Mouse (Mus musculus): ENCODE results near the gene Rab11fip3. TPM values are rescaled to one million over a fixed set of nuclear protein-coding genes. Genes with fewer than 3 reads are reported as not detected.

Gene Rab11fip3
- total and polyA plus RNA-seq, 3 experiments: 29.3 to 30.5 (median 29.7) TPM

DNA sequence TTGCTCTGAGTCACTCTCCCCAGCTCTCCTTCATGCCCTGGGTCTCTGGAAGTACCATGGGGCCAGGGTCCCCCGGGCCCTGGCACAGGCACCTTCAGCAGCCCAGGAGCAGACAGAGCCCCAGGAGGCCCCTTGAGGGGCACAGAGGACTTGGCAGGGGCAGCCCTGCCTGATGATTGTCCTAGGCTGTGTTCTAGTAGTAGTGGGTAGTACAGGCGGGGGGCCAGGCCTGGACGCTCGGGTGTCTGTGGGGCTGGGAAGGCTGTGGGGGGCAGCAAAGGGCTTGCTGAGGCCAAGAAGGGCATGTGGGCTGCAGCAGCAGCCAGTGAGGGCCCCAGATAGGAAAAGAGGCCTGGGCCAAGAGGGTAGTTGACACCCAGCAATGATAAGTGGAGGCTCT lies 121.8 kb downstream of the Rab11fip3 start:
- H3K9ac ChIP-seq (ENCODE audit: low read depth, low read length): no peak overlapping the region
- no peak overlapping the region for H3K4me3 ChIP-seq
- intact Hi-C loops (cut with DNase I): no loop called here
- no peak overlapping the region for H3K27ac ChIP-seq
- WGBS: 67% methylated on average over 4 of the region's 4 CpGs
- H3K4me1 ChIP-seq (ENCODE audit: control insufficient read depth, insufficient read depth, low read length): peaks cover under 1% of the 10 kb centered on the region; the same call in 1 of the 2 replicates
- no peak for DNase-seq
- H3K27me3 ChIP-seq (ENCODE audit: control insufficient read depth, insufficient read depth, low read length): peaks cover 6% of the 10 kb centered on the region; the same call in 1 of the 2 replicates
- no peaks in the 10 kb centered on the region for H3K36me3 ChIP-seq (ENCODE audit: control insufficient read depth, insufficient read depth, low read length)
- no peaks in the 10 kb centered on the region for H3K79me2 ChIP-seq (replicated peaks; ENCODE audit: control insufficient read depth, insufficient read depth, low read length)
- TF ChIP-seq CTCF (IDR thresholded peaks at IDR 0.05): no peak
- no peak for TF ChIP-seq EP300 (IDR thresholded peaks at IDR 0.05; ENCODE audit: insufficient read depth, low read depth, low read length)
- TF ChIP-seq POLR2A (IDR thresholded peaks at IDR 0.05; ENCODE audit: insufficient read depth, low read depth, low read length): no peak

DNA sequence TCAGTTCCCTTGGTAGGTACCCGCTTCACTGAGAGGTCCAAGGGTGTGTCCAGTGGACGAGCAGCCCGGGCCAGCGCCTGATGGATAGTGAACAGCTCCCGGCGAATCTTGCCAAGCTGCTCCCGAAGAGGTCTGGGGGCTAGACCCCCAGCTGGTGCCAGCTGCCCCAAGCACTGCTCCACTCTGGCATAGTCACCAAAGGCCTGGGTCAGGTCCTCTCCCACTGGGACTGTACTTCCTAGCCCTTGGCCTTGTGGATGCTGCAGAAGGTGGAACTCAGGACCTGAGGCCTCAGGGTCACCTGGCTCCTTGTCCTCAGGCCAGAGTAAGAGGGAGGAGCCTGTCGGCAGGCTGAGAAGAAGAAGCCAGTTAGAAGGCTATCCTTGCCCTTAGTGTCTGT lies 122.5 kb downstream of the Rab11fip3 start:
- no peak overlapping the region for H3K9ac ChIP-seq (ENCODE audit: low read depth, low read length)
- intact Hi-C loops (cut with DNase I): no loop called here
- H3K4me3 ChIP-seq: no peak overlapping the region
- TF ChIP-seq CTCF (IDR thresholded peaks at IDR 0.05) (no peak), EP300 (IDR thresholded peaks at IDR 0.05; ENCODE audit: insufficient read depth, low read depth, low read length) (no peak), POLR2A (IDR thresholded peaks at IDR 0.05; ENCODE audit: insufficient read depth, low read depth, low read length) (no peak)
- H3K36me3 ChIP-seq (ENCODE audit: control insufficient read depth, insufficient read depth, low read length): no peaks in the 10 kb centered on the region
- no peak for DNase-seq
- no peaks in the 10 kb centered on the region for H3K79me2 ChIP-seq (replicated peaks; ENCODE audit: control insufficient read depth, insufficient read depth, low read length)
- no peak overlapping the region for H3K27ac ChIP-seq
- WGBS: 84% methylated on average over 8 of the region's 8 CpGs
- peaks cover 4% of the 10 kb centered on the region; the same call in 1 of the 2 replicates for H3K4me1 ChIP-seq (ENCODE audit: control insufficient read depth, insufficient read depth, low read length)
- peaks cover 6% of the 10 kb centered on the region; the same call in 1 of the 2 replicates for H3K27me3 ChIP-seq (ENCODE audit: control insufficient read depth, insufficient read depth, low read length)

DNA sequence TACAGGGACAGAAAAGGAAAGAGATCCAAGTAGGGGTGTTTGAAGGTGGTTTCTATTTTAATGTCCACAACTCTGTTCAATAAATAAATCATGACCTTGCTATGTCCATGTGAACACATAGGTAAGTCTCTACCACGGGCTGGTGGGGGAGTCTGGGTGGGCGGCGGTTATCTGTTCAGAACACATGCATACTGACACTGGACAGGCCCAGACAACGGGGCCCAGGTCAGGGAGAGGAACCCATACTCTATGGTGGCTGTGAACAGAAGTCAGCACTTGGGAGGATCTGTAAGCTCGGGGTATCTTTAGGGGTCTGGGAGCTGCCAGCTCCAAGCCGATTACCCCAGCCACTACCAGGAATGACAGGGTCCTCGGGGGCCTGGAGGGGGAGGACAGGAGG lies 123.0 kb downstream of the Rab11fip3 start:
- H3K4me1 ChIP-seq (ENCODE audit: control insufficient read depth, insufficient read depth, low read length): peaks cover 4% of the 10 kb centered on the region; the same call in 1 of the 2 replicates
- no peaks in the 10 kb centered on the region for H3K36me3 ChIP-seq (ENCODE audit: control insufficient read depth, insufficient read depth, low read length)
- H3K27ac ChIP-seq: peak overlapping the region; percentile 55
- no peak overlapping the region for H3K4me3 ChIP-seq
- H3K27me3 ChIP-seq (ENCODE audit: control insufficient read depth, insufficient read depth, low read length): peaks cover under 1% of the 10 kb centered on the region; the same call in 1 of the 2 replicates
- 62% methylated on average over 7 of the region's 7 CpGs for WGBS
- intact Hi-C loops (cut with DNase I): no loop called here
- H3K79me2 ChIP-seq (replicated peaks; ENCODE audit: control insufficient read depth, insufficient read depth, low read length): no peaks in the 10 kb centered on the region
- DNase-seq: no peak
- H3K9ac ChIP-seq (ENCODE audit: low read depth, low read length): no peak overlapping the region
- TF ChIP-seq CTCF (IDR thresholded peaks at IDR 0.05) (no peak), EP300 (IDR thresholded peaks at IDR 0.05; ENCODE audit: insufficient read depth, low read depth, low read length) (no peak), POLR2A (IDR thresholded peaks at IDR 0.05; ENCODE audit: insufficient read depth, low read depth, low read length) (no peak)

DNA sequence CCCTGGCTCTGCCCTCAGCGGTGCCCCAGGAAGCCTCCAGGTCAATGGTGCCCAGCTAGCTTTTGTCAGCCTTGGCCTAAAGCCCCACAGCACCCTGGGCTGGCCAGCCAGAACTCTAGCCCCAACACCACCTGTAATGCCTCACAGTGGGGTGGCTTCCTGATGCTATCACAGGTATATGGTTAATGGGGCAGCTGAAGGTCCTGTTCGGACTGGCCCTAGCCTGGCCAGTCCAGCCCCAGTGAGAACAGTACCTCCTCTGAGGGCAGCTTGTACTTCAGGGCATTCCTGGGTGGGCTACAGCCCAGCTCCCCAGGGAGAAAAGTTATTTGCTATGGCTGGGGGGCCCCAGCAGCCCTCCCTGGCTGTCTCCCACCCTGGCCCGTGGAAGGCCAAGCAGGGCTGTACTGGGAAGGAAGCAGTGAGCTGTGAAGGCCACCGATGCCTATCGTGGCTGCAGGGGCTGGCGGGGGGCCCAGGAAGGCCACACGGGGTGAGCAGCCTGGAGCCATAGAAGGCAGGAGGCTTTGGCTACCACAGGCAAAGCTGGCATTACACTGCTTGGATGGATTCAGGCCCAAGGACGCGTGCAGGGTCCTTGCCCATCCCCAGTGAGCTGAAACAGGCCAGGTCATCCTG lies 123.7 kb downstream of the Rab11fip3 start:
- Histone ChIP-seq H3K9ac (ENCODE audit: low read depth, low read length) (no peak overlapping the region; the same call in 1 of the 2 replicates), H3K4me1 (ENCODE audit: control insufficient read depth, insufficient read depth, low read length) (peaks cover 5% of the 10 kb centered on the region), H3K27ac (peak overlapping the region; percentile 57), H3K27me3 (ENCODE audit: control insufficient read depth, insufficient read depth, low read length) (no peaks in the 10 kb centered on the region), H3K79me2 (replicated peaks; ENCODE audit: control insufficient read depth, insufficient read depth, low read length) (no peaks in the 10 kb centered on the region), H3K4me3 (no peak overlapping the region), H3K36me3 (ENCODE audit: control insufficient read depth, insufficient read depth, low read length) (no peaks in the 10 kb centered on the region)
- intact Hi-C loops (cut with DNase I): no loop called here
- WGBS: 50% methylated on average over 9 of the region's 9 CpGs
- TF ChIP-seq CTCF (IDR thresholded peaks at IDR 0.05) (no peak), POLR2A (IDR thresholded peaks at IDR 0.05; ENCODE audit: insufficient read depth, low read depth, low read length) (no peak)
- peak; percentile 48 to 73 for DNase-seq

DNA sequence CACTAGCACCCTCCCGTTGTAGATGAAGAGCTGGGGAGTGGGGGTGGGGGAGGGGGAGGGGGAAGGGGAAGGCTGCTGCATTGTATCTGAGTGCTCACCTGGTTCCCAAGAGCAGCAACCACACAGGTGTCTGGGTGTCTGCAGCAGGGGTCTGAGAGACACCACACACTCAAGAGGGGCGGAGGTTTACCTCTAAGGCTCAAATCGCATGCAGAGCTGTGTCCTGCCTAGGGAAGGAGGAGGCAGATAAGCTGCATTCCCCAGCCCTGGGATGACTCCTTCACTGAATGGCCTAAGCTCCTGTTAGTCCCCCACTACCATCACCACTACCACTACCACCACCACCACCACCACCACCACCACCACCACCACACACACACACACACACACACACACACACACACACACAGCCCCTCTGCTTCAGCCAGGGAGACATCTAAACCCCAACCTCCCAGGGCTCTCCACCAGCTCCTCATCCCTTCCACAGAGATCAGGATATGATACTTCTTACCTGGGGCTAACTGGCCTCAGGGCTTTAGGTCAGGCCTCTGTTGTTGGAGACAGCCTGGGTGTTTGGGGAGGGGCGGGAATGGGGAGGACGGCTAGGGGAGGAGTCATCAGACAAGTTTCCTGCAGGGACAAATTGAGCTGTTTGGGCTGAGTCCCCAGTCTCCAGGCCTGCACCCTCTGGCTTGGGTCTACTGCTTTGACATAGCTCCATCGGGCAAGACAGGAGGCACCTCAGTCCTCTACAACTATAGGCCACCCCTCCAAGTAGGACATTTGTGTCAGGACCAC lies 124.8 kb downstream of the Rab11fip3 start, which contains the start of the genes Pigq and Nhlrc4:
Gene Pigq, minus strand, starts transcription at position 571 of the 798 bp plus-strand sequence.
Gene Nhlrc4, minus strand, starts transcription at position 596 of the 798 bp plus-strand sequence.
- TF ChIP-seq EP300 (IDR thresholded peaks at IDR 0.05; ENCODE audit: insufficient read depth, low read depth, low read length): no peak
- TF ChIP-seq POLR2A (IDR thresholded peaks at IDR 0.05; ENCODE audit: insufficient read depth, low read depth, low read length): no peak
- TF ChIP-seq CTCF (IDR thresholded peaks at IDR 0.05): no peak
- Histone ChIP-seq H3K27ac (peak within 1 kb of the TSS; percentile 57), H3K27me3 (ENCODE audit: control insufficient read depth, insufficient read depth, low read length) (no peaks in the 10 kb centered on the region), H3K36me3 (ENCODE audit: control insufficient read depth, insufficient read depth, low read length) (no peaks in the 10 kb centered on the region), H3K9ac (ENCODE audit: low read depth, low read length) (no peak within 1 kb of the TSS; the same call in 1 of the 2 replicates), H3K4me1 (ENCODE audit: control insufficient read depth, insufficient read depth, low read length) (peaks cover 5% of the 10 kb centered on the region), H3K4me3 (no peak within 1 kb of the TSS), H3K79me2 (replicated peaks; ENCODE audit: control insufficient read depth, insufficient read depth, low read length) (no peaks in the 10 kb centered on the region)
- intact Hi-C loops (cut with DNase I): loop anchor here (5.0 kb wide), 1 partner anchor 52 kb away; no protein-coding TSS in a partner anchor
- no peak for DNase-seq
- 40% methylated on average over 6 of the region's 6 CpGs for WGBS
